Mouse (Mus musculus): ENCODE results near the gene Ssmem1. TPM values are rescaled to one million over a fixed set of nuclear protein-coding genes. Genes with fewer than 3 reads are reported as not detected.

Ssmem1 gene
- polyA plus RNA-seq, 1 experiment from 2014 or later: 0.42 TPM

DNA sequence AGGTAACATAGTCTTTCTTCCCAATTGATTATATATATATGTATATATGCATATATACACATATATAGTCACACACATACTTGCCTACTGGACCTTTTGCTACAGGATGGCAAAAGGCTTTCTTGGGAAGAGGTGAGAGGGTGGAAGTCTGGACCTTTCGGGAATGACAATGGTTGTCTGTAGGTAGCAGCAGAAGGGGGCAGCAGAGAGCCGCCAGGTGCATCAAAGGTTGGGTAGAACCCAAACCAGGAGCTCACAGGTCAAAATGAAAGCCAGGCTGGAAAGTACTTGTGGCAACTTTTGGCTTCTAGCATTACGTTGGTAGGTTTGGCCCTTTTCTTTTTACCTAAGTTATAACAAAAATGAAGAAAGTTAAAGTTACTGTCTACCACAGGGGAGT lies 25.7 kb downstream of the Ssmem1 start:
- Histone ChIP-seq H3K9ac (no peak overlapping the region), H3K4me1 (no peaks in the 10 kb centered on the region; the same call in 1 of the 2 replicates), H3K4me2 (no peak overlapping the region), H3K4me3 (replicated peaks) (no peak overlapping the region), H3K27me3 (no peaks in the 10 kb centered on the region), H3K36me3 (replicated peaks) (no peaks in the 10 kb centered on the region), H3K9me3 (no peaks in the 10 kb centered on the region), H3K27ac (no peak overlapping the region)
- WGBS: 46% methylated on average over 3 of the region's 3 CpGs
- no peak for ATAC-seq (ENCODE audit: low FRiP score)

DNA sequence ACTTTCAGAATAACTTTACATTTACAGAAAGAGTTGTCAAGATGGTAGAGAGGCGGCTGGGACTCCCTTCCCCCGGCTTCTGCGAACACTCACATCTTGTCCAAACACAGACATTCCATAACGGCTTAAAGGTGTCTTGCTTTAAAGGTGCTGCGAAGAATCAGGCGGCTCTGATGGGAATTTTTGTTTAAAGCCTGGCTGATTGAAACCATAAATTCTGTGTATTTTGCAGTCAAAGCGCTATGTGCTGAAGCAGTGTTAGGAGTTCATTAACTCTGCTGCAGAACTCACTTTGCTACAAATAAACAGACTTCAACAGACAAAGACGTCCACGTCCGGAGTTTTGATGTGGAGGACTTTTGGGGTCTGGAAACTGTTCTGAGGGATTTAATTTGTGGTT lies 28.6 kb downstream of the Ssmem1 start:
- Histone ChIP-seq H3K4me1 (peaks cover 4% of the 10 kb centered on the region; the same call in 1 of the 2 replicates), H3K9ac (no peak overlapping the region), H3K27me3 (no peaks in the 10 kb centered on the region), H3K4me3 (replicated peaks) (no peak overlapping the region), H3K36me3 (replicated peaks) (no peaks in the 10 kb centered on the region), H3K9me3 (no peaks in the 10 kb centered on the region), H3K4me2 (no peak overlapping the region), H3K27ac (no peak overlapping the region)
- ATAC-seq (ENCODE audit: low FRiP score): no peak
- 59% methylated on average over 10 of the region's 10 CpGs for WGBS

DNA sequence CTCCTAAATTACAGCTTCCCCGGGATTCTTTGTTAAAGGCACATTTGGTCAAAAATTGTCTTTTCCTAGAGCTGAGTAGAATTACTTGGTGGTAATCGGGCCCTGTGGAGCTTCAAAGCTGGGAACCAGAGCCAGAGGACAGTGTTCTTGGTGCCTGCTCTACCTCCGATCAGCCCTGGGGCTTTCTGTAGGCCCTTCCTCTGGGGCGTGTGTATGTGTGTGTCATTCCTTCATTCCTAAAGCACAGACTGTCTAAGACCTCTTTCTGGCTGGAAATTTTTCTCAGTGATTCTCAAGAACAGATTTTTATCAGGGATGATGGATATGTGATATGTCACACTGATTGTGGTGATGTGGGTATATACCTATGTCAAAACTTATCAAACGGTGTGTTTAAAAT lies 29.2 kb downstream of the Ssmem1 start:
- H3K4me2 ChIP-seq: no peak overlapping the region
- H3K4me1 ChIP-seq: peaks cover 10% of the 10 kb centered on the region

DNA sequence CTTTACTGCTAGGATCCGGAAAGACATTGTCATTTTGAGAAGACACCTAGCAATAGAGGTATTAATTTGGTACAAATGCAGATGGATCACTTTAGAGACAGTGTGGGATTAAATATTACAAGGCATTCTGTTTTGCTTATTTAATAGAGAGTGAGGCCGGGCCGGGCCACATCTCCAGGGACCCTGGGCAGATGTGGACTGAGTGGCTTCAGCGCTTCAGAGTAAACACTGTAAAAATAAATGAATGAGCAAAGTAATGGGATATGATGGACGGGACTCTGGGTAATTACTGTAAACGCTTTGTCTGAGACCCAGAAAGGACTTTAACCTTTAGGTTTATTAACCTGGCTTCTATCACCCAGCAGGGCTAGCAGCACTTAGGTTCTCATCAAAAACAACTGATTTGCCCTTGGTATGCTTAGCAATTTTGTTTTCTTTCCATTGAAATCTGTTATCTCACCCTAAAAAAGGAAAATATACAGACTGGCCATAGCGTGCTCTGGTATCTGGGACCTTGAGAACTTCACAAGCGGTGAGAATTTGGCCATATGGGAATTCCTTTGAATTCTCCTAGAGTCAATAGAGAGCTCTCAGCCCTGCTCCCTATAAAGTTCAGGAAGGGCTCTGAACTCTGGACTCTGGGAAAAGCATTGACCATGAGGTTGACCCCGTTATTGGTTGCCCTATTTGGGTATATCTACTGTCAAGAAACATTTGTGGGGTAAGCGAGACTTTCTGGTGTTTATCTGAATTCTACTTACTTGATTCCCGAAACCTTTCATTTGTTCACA lies 31.6 kb downstream of the Ssmem1 start, which contains the start of gene Cpa2:
TSS of gene Cpa2 (plus strand) at position 574 of the 791 bp plus-strand sequence.
- H3K27ac ChIP-seq: no peak within 1 kb of the TSS
- 88% methylated on average over 11 of the region's 11 CpGs for WGBS
- no peak within 1 kb of the TSS for H3K4me2 ChIP-seq
- no peaks in the 10 kb centered on the region for H3K27me3 ChIP-seq
- no peaks in the 10 kb centered on the region for H3K36me3 ChIP-seq (replicated peaks)
- H3K9me3 ChIP-seq: no peaks in the 10 kb centered on the region
- H3K9ac ChIP-seq: no peak within 1 kb of the TSS
- peaks cover 29% of the 10 kb centered on the region for H3K4me1 ChIP-seq
- no peak for ATAC-seq (ENCODE audit: low FRiP score)
- H3K4me3 ChIP-seq (replicated peaks): no peak within 1 kb of the TSS

More for the DNA sequence above, 29.2 kb downstream of the Ssmem1 start:
- H3K27me3 ChIP-seq: no peaks in the 10 kb centered on the region
- no peak for ATAC-seq (ENCODE audit: low FRiP score)
- no peaks in the 10 kb centered on the region for H3K9me3 ChIP-seq
- WGBS: 85% methylated on average over 5 of the region's 5 CpGs
- H3K9ac ChIP-seq: no peak overlapping the region
- H3K36me3 ChIP-seq (replicated peaks): no peaks in the 10 kb centered on the region
- H3K27ac ChIP-seq: peak overlapping the region; percentile 25; the same call in 1 of the 2 replicates
- no peak overlapping the region for H3K4me3 ChIP-seq (replicated peaks)

DNA sequence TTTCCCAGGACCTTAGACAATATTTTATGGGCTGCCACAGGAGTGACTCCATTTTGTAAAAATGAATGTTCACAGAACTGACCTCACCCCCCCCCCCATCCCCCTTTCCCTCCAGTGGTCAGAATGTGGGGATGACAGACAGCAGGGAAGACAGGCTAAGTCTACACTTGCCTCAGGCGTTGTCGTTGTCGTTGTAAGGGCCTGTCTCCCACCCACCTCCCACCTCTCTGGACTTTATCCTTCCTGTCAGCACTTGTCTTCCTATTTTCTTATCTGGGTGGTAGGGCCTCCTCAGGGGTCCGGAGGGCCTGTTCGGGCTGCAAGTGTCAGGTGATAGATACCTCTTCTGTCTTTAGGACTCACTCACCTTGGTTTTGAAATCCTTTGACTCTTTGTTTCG lies 32.6 kb downstream of the Ssmem1 start:
- Histone ChIP-seq H3K27ac (no peak overlapping the region), H3K36me3 (replicated peaks) (no peaks in the 10 kb centered on the region), H3K4me1 (peaks cover 37% of the 10 kb centered on the region)

DNA sequence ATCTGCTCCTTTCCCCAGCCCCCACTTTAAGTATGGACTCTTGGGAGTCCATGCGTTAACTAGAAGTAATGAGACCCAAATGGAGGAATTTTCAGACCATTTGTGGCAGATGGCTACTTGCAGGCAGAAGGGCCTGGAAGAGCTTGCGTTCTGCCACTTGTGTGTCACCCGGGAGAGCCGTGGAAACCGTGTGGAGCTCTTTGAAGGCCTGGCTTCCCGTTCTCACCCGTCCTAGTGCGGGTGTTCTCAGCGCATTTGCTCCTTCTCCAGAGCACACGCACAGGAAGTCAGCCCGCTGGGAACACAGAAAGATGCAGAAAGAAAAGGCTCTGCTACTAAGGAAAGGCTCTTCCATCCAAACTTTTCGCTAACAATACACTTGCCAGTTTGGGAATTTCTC lies 33.4 kb downstream of the Ssmem1 start:
- Histone ChIP-seq H3K27me3 (no peaks in the 10 kb centered on the region), H3K27ac (0 out of 2 replicates have a peak overlapping the region, but pooled peaks have one; percentile 32), H3K36me3 (replicated peaks) (no peaks in the 10 kb centered on the region), H3K9ac (no peak overlapping the region), H3K4me3 (replicated peaks) (no peak overlapping the region), H3K4me2 (no peak overlapping the region), H3K9me3 (no peaks in the 10 kb centered on the region), H3K4me1 (peaks cover 44% of the 10 kb centered on the region)
- 61% methylated on average over 12 of the region's 12 CpGs for WGBS
- no peak for ATAC-seq (ENCODE audit: low FRiP score)

More for the DNA sequence above, 32.6 kb downstream of the Ssmem1 start:
- H3K4me2 ChIP-seq: no peak overlapping the region
- 88% methylated on average over 6 of the region's 6 CpGs for WGBS
- H3K4me3 ChIP-seq (replicated peaks): no peak overlapping the region
- no peaks in the 10 kb centered on the region for H3K27me3 ChIP-seq
- H3K9ac ChIP-seq: no peak overlapping the region
- H3K9me3 ChIP-seq: no peaks in the 10 kb centered on the region
- no peak for ATAC-seq (ENCODE audit: low FRiP score)

DNA sequence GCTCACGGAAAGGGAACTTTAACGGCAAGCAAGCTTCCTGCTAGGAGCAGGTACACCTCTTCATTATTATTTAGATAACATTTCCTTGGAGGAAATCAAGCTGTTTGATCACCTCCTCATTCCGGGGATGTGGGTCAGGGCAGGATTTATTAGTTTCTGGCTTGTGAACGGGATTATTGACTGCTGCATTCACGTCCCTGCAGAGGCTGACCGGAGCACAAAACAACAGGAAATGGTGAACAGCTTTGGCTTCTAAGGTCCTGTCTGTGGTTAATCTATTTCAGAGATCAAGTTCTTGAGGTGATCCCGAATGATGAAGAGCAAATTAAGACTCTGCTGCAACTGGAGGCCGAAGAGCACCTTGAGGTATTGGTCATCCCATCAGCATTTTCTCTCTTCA lies 34.2 kb downstream of the Ssmem1 start:
- H3K27me3 ChIP-seq: no peaks in the 10 kb centered on the region
- H3K9ac ChIP-seq: no peak overlapping the region
- ATAC-seq (ENCODE audit: low FRiP score): no peak
- H3K9me3 ChIP-seq: no peaks in the 10 kb centered on the region
- H3K27ac ChIP-seq: 0 out of 2 replicates have a peak overlapping the region, but pooled peaks have one; percentile 8
- 0 out of 2 replicates have a peak overlapping the region, but pooled peaks have one; percentile 19 for H3K4me2 ChIP-seq
- H3K4me3 ChIP-seq (replicated peaks): no peak overlapping the region
- no peaks in the 10 kb centered on the region for H3K36me3 ChIP-seq (replicated peaks)
- peaks cover 50% of the 10 kb centered on the region for H3K4me1 ChIP-seq
- 27% methylated on average over 8 of the region's 8 CpGs for WGBS

DNA sequence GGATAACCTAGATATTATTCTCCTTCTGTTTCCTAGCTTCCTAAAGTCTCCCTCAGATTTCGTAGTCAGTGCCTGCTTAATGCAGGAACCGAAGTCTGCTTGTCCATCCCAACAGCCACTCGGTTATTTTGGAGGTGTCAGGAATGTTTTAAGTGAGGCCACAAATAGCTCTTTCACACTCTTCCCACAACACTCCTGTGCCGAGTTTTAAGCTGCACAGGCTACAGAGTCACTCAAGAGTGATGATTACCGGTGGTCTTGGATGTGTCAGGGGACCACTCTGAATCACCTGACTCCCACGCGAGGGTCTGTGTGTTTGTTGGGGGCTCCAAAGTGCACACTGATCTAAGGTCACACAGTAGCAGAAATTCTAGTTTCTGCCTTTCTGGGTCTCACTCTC lies 36.0 kb downstream of the Ssmem1 start:
- H3K9me3 ChIP-seq: no peaks in the 10 kb centered on the region
- H3K4me1 ChIP-seq: peaks cover 59% of the 10 kb centered on the region
- no peak overlapping the region for H3K4me2 ChIP-seq
- no peak overlapping the region for H3K9ac ChIP-seq
- 82% methylated on average over 7 of the region's 7 CpGs for WGBS
- no peaks in the 10 kb centered on the region for H3K36me3 ChIP-seq (replicated peaks)
- H3K27me3 ChIP-seq: no peaks in the 10 kb centered on the region
- no peak for ATAC-seq (ENCODE audit: low FRiP score)
- no peak overlapping the region for H3K4me3 ChIP-seq (replicated peaks)
- H3K27ac ChIP-seq: peak overlapping the region; percentile 96

DNA sequence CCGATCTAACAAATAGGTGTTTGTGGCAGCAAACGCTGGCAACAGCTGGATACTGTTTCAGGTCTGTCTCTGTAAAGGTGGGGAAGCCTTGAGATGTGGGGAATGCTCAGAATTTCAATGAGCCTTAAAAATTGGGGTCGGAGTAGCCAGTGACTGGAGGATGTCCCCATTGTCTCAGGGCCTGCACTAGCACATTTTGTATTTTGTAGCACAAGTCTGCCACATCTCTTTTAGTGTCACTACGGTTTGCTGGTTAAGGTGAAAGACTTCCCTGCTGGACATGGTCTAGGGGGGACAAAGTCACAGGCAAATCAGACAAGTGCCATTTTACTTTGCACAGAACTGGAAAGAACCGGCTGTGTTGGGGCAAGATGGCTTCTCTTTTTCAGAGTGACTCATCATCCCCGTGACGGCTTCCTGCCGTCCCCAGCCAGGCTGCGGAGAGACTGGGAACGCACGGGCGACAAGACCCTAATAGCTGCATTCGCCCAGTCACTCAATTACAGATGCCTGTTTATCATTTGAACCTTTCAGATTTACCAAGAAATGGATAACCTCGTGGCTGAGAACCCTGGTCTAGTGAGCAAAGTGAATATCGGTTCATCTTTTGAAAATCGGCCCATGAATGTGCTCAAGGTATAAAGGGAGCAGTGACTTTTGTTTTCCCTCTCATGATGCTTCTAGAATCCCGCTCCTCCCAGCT lies 37.1 kb downstream of the Ssmem1 start:
- 7% methylated on average over 17 of the region's 17 CpGs for WGBS
- Histone ChIP-seq H3K27me3 (no peaks in the 10 kb centered on the region), H3K4me1 (peaks cover 69% of the 10 kb centered on the region), H3K9me3 (no peaks in the 10 kb centered on the region), H3K4me2 (peak overlapping the region; percentile 50), H3K9ac (peak overlapping the region; percentile 54), H3K4me3 (replicated peaks) (peak overlapping the region; percentile 14), H3K36me3 (replicated peaks) (no peaks in the 10 kb centered on the region), H3K27ac (peak overlapping the region; percentile 96)
- peak; percentile 62 for ATAC-seq (ENCODE audit: low FRiP score)

DNA sequence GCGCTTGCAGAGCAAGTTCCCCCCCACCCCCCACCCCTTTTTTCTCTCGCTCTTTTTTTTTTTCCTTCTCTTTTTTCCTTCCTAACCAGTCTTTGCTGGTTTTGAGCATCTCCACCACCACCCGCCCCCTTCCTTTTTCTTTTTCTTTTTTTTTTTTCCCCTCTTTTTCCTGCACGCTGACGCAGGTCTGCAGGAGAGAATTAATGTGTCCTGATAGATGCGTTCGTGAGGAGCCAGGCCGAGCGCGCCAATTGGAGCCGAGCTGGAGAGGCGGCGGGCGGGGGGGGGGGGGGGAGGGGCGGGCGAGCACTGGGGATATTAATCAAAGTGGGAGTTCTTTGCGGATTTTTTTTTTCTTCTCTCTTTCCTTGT lies 37.6 kb downstream of the Ssmem1 start:
- Histone ChIP-seq H3K36me3 (replicated peaks) (no peaks in the 10 kb centered on the region), H3K27me3 (no peaks in the 10 kb centered on the region), H3K4me2 (peak overlapping the region; percentile 50), H3K9me3 (no peaks in the 10 kb centered on the region), H3K27ac (peak overlapping the region; percentile 96), H3K4me1 (peaks cover 74% of the 10 kb centered on the region), H3K9ac (0 out of 2 replicates have a peak overlapping the region, but pooled peaks have one; percentile 12), H3K4me3 (replicated peaks) (peak overlapping the region; percentile 14)
- WGBS: under 1% methylated on average over 16 of the region's 17 CpGs
- no peak; the same call in 1 of the 2 replicates for ATAC-seq (ENCODE audit: low FRiP score)

DNA sequence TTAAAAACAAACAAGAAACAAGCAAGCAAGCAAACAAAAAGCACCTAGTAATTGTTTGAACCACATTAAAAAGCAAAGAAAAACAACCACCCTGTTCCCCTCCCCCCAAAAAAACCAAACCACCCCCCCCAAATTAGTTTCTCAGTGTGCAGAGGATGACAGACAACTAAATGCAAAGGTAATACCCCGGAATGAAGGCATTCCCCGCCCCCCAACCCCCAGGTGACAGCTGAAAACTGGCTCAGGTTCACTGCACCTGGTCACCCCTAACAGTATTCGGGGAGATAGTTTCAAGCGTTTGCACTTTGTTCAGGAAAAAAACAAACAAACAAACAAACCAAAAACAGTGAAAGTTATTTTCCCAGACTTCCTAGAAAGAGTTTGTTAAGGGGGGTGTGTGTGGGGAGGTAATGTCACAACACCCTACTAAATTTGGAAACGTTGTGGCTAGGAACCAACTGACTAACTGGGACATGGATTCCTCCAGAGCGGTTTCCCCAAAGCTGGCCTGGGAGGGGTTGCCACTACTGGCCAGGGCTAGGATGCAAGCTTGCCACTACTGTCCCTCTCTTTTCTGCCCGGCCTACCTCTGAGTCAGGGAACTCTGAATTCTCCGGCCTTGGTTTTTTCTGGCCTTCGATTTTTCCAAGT lies 38.1 kb downstream of the Ssmem1 start:
- peak overlapping the region; percentile 96 for H3K27ac ChIP-seq
- H3K4me3 ChIP-seq (replicated peaks): no peak overlapping the region
- no peaks in the 10 kb centered on the region for H3K36me3 ChIP-seq (replicated peaks)
- H3K9me3 ChIP-seq: no peaks in the 10 kb centered on the region
- no peaks in the 10 kb centered on the region for H3K27me3 ChIP-seq
- WGBS: 11% methylated on average over 9 of the region's 9 CpGs
- H3K9ac ChIP-seq: 0 out of 2 replicates have a peak overlapping the region, but pooled peaks have one; percentile 12
- H3K4me1 ChIP-seq: peaks cover 79% of the 10 kb centered on the region
- H3K4me2 ChIP-seq: peak overlapping the region; percentile 50; the same call in 1 of the 2 replicates
- no peak for ATAC-seq (ENCODE audit: low FRiP score)

DNA sequence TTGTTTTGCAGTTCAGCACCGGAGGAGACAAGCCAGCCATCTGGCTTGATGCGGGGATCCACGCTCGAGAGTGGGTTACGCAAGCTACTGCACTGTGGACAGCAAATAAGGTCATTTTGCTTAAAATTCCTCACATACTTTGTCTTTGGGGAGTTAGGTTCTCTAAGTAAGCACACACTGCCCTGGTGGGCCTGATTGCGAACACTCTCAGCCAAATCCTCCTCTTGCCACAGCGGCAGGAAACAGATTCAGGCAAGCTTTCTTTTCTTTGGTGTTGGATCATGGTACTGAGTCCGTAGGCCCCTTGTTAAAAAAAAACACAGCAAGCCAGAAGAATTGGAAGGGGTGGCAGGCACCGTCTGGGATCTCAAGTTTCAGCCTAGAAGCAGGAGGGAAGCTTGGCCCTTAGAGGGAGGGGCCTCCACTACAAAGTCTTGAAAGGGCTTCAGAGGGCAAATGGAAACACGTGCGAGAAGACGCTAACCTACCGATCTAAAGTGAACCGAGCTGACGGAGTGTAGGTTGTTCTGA lies 39.6 kb downstream of the Ssmem1 start:
- Histone ChIP-seq H3K4me2 (peak overlapping the region; percentile 34), H3K9me3 (no peaks in the 10 kb centered on the region), H3K4me3 (replicated peaks) (no peak overlapping the region), H3K36me3 (replicated peaks) (no peaks in the 10 kb centered on the region), H3K27ac (peak overlapping the region; percentile 91), H3K9ac (0 out of 2 replicates have a peak overlapping the region, but pooled peaks have one; percentile 39), H3K27me3 (no peaks in the 10 kb centered on the region), H3K4me1 (peaks cover 72% of the 10 kb centered on the region)
- no peak for ATAC-seq (ENCODE audit: low FRiP score)
- WGBS: 8% methylated on average over 15 of the region's 15 CpGs
